9 mouse cellular contexts compared by ENCODE assay signal in genomic region chr2:117263786-117264408, GRCm38 (mm10). TPM values are rescaled to one million over a fixed set of nuclear protein-coding genes. Genes with fewer than 3 reads are reported as not detected.
DNase-seq lines count a peak whose midpoint lies in the region; ATAC-seq and TF ChIP-seq lines count a peak whose summit lies in the region.
"Had no signal": no experiment of that assay in that cellular context is flagged by ENCODE, and none has a peak within 500 bp of the region (broad histone marks: within the 10 kb centered on the region; RNA-seq: fewer than 3 reads in every experiment).

No protein-coding gene starts in this region.

- no peak for ATAC-seq in heart, embryonic 12.5 days (ENCODE audit: insufficient number of reproducible peaks, low FRiP score)
- ATAC-seq in inflammation-experienced regulatory T-cells, adult 6 months, result peak; percentile 96
- ATAC-seq in midbrain, embryonic 12.5 days (ENCODE audit: low FRiP score, low read depth), result peak; percentile 72; the same call in 1 of the 2 replicates

- no peak overlapping the region for H3K4me2 ChIP-seq in heart, embryonic 12.5 days
- no peak overlapping the region for H3K4me2 ChIP-seq in midbrain, embryonic 12.5 days (replicated peaks)

- H3K36me3 ChIP-seq in heart, adult 2 months (ENCODE audit: control insufficient read depth, insufficient read depth, low read length), result peaks cover 3% of the 10 kb centered on the region; the same call in 1 of the 2 replicates
- peaks cover 44% of the 10 kb centered on the region for H3K36me3 ChIP-seq in heart, embryonic 12.5 days
- peaks cover 49% of the 10 kb centered on the region for H3K36me3 ChIP-seq in midbrain, embryonic 12.5 days
- peaks cover 46% of the 10 kb centered on the region for H3K36me3 ChIP-seq in small intestine, adult 2 months (ENCODE audit: control insufficient read depth, insufficient read depth, low read length)

- 0 out of 2 replicates have a peak, but pooled peaks have one; percentile 58 for TF ChIP-seq EP300 in heart, adult 2 months (IDR thresholded peaks at IDR 0.05; ENCODE audit: insufficient read depth, low read depth, low read length)

- 66% methylated on average over 11 of the region's 11 CpGs for WGBS in heart, adult 2 months
- WGBS in heart, embryonic 12.5 days, result 65% methylated on average over 11 of the region's 11 CpGs
- 78% methylated on average over 11 of the region's 11 CpGs for WGBS in midbrain, embryonic 12.5 days
- WGBS in small intestine, adult 2 months, result 64% methylated on average over 11 of the region's 11 CpGs

- no peak overlapping the region for H3K9ac ChIP-seq in heart, adult 2 months (ENCODE audit: low read depth, low read length)
- H3K9ac ChIP-seq in heart, embryonic 12.5 days, result no peak overlapping the region
- no peak overlapping the region for H3K9ac ChIP-seq in midbrain, embryonic 12.5 days (replicated peaks)

- no peak; the same call in 1 of the 2 replicates for TF ChIP-seq CTCF in heart, adult 2 months (IDR thresholded peaks at IDR 0.05)
- TF ChIP-seq CTCF in small intestine, adult 2 months (IDR thresholded peaks at IDR 0.05; ENCODE audit: extremely low read depth, insufficient read length, insufficient replicate concordance, low read depth, low read length), result peak; percentile 86; the same call in 1 of the 2 replicates

- no peaks in the 10 kb centered on the region for H3K27me3 ChIP-seq in heart, adult 2 months (ENCODE audit: control insufficient read depth, insufficient read depth, low read length)
- no peaks in the 10 kb centered on the region for H3K27me3 ChIP-seq in heart, embryonic 12.5 days (replicated peaks)
- H3K27me3 ChIP-seq in midbrain, embryonic 12.5 days, result no peaks in the 10 kb centered on the region
- H3K27me3 ChIP-seq in small intestine, adult 2 months (ENCODE audit: control insufficient read depth, insufficient read depth, low read length), result no peaks in the 10 kb centered on the region

- no peaks in the 10 kb centered on the region for H3K9me3 ChIP-seq in heart, embryonic 12.5 days (replicated peaks)
- no peaks in the 10 kb centered on the region for H3K9me3 ChIP-seq in midbrain, embryonic 12.5 days

- intact Hi-C loops in heart, adult 2 months (cut with DNase I), result loop anchor here (1.0 kb wide), 1 partner anchor 175 kb away; no protein-coding TSS in a partner anchor

- H3K27ac ChIP-seq in heart, adult 2 months, result no peak overlapping the region
- H3K27ac ChIP-seq in heart, embryonic 12.5 days (ENCODE audit: poor library complexity, severe bottlenecking), result no peak overlapping the region
- no peak overlapping the region for H3K27ac ChIP-seq in midbrain, embryonic 12.5 days (replicated peaks)
- no peak overlapping the region for H3K27ac ChIP-seq in small intestine, adult 2 months (ENCODE audit: insufficient read depth, low read depth, low read length)

- peak; percentile 63 to 78 for DNase-seq in heart, adult 2 months
- DNase-seq in cerebellum, adult 9-11 months, result peak; percentile 40
- DNase-seq in frontal cortex, adult 2 months (ENCODE audit: extremely low spot score in 1 of 2, low spot score in 1 of 2), result peak; percentile 20 to 87
- peak; percentile 21 to 60 for DNase-seq in left cerebral cortex, adult 8-10 months (ENCODE audit: low spot score in 2 of 2)

- no peaks in the 10 kb centered on the region for H3K79me2 ChIP-seq in heart, adult 2 months (replicated peaks; ENCODE audit: control insufficient read depth, insufficient read depth, low read length)

- TF ChIP-seq POLR2A in heart, adult 2 months (IDR thresholded peaks at IDR 0.05; ENCODE audit: insufficient read depth, low read depth, low read length), result no peak
- TF ChIP-seq POLR2A in small intestine, adult 2 months (IDR thresholded peaks at IDR 0.05; ENCODE audit: low read depth, low read length), result no peak

- no peaks in the 10 kb centered on the region for H3K4me1 ChIP-seq in heart, adult 2 months (ENCODE audit: control insufficient read depth, insufficient read depth, low read length)
- H3K4me1 ChIP-seq in heart, embryonic 12.5 days (replicated peaks), result no peaks in the 10 kb centered on the region
- H3K4me1 ChIP-seq in midbrain, embryonic 12.5 days, result no peaks in the 10 kb centered on the region
- no peaks in the 10 kb centered on the region for H3K4me1 ChIP-seq in small intestine, adult 2 months (ENCODE audit: control insufficient read depth, insufficient read depth, insufficient read length, low read length)

- no peak overlapping the region for H3K4me3 ChIP-seq in heart, adult 2 months
- H3K4me3 ChIP-seq in heart, embryonic 12.5 days, result no peak overlapping the region
- no peak overlapping the region for H3K4me3 ChIP-seq in midbrain, embryonic 12.5 days
- H3K4me3 ChIP-seq in small intestine, adult 2 months (ENCODE audit: low read depth, low read length), result no peak overlapping the region
- H3K4me3 ChIP-seq: myocyte had no signal

RNA-seq across cellular contexts. Expression of gene Fam98b, which starts 14.4 kb away (rescaled TPM):
- total RNA-seq in heart, adult 2 months (2021), result 10 to 100 TPM; 21.5 to 22.2 TPM
- 7.5 and 12.4 TPM in 2 replicates for polyA plus RNA-seq in heart, adult 2 months (2012; rRNA removed)
- polyA plus RNA-seq in heart, embryonic 12.5 days (2016; fragmentation: Nextera tagmentation; extraction: Ambion mirVana), result 6.6 and 7.4 TPM in 2 replicates
- polyA plus RNA-seq in frontal cortex, adult 2 months (2012; rRNA removed), result 38.6 and 41.4 TPM in 2 replicates
- polyA plus RNA-seq in inflammation-experienced regulatory T-cells, adult 6 months (2017; shearing (Covaris generic)), result 10 to 100 TPM in 1 of 3 experiments, 1 to 10 TPM in 2; 6.6 to 13.5 (median 9.7) TPM
- 10 to 100 TPM; 47.7 to 55.1 (median 48.9) TPM for total RNA-seq in left cerebral cortex, adult 8-10 months (2022)
- 19.6 and 20.9 TPM in 2 replicates for polyA plus RNA-seq in midbrain, embryonic 12.5 days (2016; fragmentation: Nextera tagmentation; extraction: Ambion mirVana)
- 1.2 and 2.5 TPM in 2 replicates for polyA plus RNA-seq in small intestine, adult 2 months (2012; rRNA removed)
